Mouse (Mus musculus) erythroblast, adult 5-6 weeks (primary cell): ENCODE measurements around the gene Cyp27a1. TPM values are rescaled to one million over a fixed set of nuclear protein-coding genes. Genes with fewer than 3 reads are reported as not detected.

Experiments used
- ATAC-seq: replicated peaks from 2 replicates; pipeline ENCODE4 v1.8.0; 2016; ENCODE audit warnings: moderate number of reproducible peaks, mild to moderate bottlenecking, moderate TSS enrichment, inconsistent platforms; ENCODE audit not compliant: poor library complexity, low FRiP score, severe bottlenecking
- total RNA-seq, 2 experiments: library from RNA; stranded (forward) in 1 of 2; stranded (reverse) in 1 of 2; fragments of 150-400 nt in 1 of 2; fragments of 200-764, 138-1000 nt in 1 of 2; gene quantifications; 2 replicates each; pipeline versions ENCODE4 v1.2.3 to v1.2.4; 2015 to 2017; ENCODE audit warnings: low replicate concordance in 2 of 2

Gene Cyp27a1
- total RNA-seq, 2 experiments from 2014 or later, result 5.1 to 16.7 TPM

DNA sequence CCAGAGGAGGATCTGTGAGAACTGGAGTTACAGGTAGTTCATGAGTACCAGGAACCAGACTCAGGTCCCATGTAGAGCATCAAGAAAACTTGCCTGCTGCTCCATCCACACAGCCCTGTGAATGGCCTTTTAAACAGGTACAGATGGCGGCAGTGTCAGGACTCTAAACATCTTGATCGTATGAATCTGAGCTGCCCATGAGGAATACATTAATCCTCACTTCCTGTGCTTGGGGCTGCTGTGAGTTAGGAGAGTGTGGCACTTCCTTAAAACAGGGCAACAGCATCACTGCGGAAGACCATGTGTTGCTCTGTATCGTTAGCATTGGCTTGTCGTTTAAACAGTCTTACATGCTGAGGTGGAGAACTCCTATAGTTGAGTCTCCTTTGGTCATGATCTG, 2.1 kb downstream of the Cyp27a1 start:
- ATAC-seq, result no peak

DNA sequence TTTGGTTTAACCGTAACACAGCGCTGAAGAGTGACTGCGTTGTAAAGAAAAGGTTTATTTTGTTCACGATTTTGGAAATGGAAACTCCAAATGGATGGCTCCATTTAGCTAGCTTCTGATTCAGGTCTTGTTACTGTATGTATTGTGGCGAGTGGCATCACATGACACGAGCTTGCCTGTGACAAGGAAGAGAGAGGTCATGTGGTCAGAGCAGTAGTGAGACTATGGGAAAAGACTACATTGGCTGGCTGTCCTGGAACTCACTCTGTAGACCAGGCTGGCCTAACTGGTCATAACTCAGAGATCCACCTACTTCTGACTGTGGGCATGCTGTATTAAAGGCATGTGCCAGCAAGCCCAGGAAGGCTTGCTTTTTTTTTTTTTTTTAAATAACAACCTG, 2.5 kb downstream of the Cyp27a1 start:
- no peak for ATAC-seq

DNA sequence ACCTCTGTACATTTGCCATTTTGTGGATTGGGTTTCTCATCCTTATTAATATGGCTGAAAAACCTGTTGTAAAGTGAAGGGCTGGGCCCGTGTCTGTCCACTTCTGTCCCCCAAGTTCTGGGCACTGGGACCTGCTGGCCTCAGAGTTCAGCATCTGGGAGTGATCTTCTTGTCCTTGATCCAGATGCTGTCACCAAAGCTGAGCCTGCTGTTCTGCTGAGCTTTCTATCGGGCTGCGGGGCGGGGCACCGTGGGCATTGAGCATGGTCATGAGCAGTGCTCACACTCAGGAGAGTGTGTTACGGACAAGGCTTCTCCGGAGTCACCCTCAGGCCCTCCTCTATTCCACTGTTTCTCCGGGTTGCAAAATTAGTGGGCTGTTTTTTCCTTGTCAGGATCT, 4.7 kb downstream of the Cyp27a1 start:
- no peak for ATAC-seq

DNA sequence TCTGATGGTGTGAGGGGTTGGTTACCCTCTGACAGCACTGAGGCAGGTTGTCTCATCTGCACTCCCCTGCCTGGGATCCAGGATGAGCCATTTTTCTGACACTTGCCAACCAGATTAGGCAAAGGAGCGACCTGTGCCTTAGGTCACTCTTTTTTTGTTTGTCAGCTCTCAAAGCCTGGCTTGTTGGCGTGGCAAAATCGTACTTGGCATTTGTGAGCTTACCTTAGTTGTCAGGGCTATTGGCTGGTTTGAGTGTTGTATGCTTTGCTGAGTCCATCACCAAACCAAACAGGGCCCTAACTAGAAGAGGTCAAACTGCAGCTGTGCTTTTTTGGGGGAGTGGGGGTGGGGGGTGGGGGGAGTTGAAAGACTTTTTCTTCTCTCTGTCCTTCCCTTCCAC, 5.9 kb downstream of the Cyp27a1 start:
- no peak for ATAC-seq

- ATAC-seq, result no peak
Measured at GRCm38 (mm10) chr1:74721657-74722056, 8.3 kb downstream of the Cyp27a1 start.

- ATAC-seq, result no peak
Measured at GRCm38 (mm10) chr1:74723748-74724147, 10.4 kb downstream of the Cyp27a1 start.

DNA sequence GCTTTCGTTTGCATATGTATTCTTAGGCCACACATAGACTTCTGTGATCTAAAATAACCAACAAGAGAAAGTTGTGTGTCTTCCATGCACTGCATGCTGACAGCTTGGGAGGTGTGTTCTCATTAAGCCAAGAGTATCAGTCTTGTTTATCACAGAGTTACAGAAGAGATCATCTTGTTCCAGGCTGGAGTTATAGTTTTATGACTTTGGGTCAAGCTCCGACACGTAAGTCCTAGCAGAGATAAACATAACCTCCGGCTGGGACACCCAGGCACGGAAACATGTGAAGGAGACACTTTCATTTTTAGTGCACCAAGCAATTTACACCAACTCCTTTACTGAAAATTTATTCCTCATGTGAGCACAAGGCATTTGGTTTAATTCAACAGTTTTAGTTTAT, 12.7 kb downstream of the Cyp27a1 start:
- ATAC-seq, result no peak

- ATAC-seq, result no peak
Measured at GRCm38 (mm10) chr1:74726674-74727073, 13.3 kb downstream of the Cyp27a1 start.

DNA sequence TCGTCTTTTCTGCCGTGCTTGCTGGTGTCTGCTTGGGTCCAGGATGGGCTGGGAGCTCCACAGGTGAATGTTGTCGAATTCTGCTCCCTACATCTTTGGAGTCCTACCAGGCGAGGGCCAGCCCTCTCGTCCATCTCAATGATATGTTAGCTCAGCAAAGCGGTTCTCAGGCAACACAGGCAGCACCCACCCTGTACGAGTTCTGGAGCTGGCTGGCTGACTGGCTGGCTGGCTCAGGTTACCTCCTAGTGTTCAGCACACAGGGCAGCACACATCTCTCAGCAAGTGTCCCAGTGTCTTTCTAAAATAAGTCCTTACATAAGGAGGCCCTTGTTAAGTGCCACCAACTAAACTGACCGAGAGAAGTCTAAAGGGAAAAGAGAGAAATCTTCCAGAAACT, 15.1 kb downstream of the Cyp27a1 start:
- ATAC-seq, result no peak

GRCm38 (mm10) chr1:74736977-74737376, 23.6 kb downstream of the Cyp27a1 start:
- no peak for ATAC-seq

GRCm38 (mm10) chr1:74737500-74737899, 24.1 kb downstream of the Cyp27a1 start:
- ATAC-seq, result no peak

GRCm38 (mm10) chr1:74740846-74741245, 27.5 kb downstream of the Cyp27a1 start:
- ATAC-seq, result no peak

DNA sequence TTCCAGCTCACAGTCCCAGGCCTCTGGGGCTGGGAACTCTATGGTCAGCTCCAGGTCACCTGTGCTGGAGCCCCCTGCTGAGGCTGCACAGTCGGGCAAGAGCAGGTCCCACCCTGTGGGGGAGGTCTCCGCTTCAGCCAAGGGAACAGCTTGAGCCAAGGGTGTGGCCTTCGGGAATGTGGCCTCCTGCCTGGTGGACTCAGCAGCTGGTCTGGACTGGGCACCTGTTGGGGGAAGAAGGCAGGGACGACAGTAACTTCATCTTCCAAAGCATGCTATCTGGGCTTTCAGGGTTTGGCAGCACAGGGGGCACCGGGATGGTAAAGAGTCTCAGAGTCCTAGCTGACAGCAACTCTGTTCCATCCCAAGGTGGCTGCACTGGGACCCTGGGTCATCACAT, 34.0 kb downstream of the Cyp27a1 start:
- ATAC-seq, result no peak

GRCm38 (mm10) chr1:74748643-74749271, 35.4 kb downstream of the Cyp27a1 start, which contains the start of gene Prkag3:
Gene Prkag3 (minus strand): TSS chr1:74749221.
- no peak for ATAC-seq

- no peak for ATAC-seq
Measured at GRCm38 (mm10) chr1:74749301-74749700, 35.9 kb downstream of the Cyp27a1 start.

DNA sequence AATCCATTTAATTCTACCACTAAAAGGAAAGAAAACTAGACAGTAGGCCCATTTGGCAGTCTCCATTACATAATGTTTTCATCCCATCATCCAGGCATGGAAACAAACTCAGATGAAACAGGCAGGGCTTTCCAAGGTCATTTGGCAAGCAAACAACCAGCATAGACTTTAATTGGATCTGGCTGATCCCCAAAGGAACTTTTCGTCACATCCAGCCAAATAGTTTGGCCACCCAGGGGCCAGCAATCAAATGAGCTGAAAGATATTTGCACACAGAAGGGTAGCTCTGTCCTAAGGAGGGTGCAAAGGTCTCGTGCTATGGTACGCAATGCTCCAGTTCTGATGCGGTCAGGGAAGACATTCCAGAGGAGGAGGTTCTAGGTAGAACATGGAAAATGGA, 37.3 kb downstream of the Cyp27a1 start:
- no peak for ATAC-seq

GRCm38 (mm10) chr1:74752150-74752549, 38.8 kb downstream of the Cyp27a1 start:
- no peak for ATAC-seq

DNA sequence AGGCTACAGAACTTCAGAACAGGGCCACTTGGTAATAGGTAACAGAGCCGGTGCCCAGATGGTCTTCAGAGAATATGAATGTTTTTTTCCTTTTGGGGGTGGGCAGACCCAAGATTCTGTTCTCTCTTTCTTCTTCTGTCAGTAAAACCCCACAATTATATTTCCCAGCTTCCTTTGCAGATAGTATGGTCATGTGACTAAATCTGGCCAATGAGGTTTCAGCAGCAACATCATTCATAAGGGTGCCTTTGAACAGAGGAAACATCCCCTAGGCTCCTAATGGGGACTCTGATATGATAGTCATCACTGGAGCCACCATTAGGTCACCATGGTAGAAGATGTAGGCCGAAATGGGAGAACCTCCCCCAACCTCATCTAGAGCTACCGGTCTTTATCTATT, 39.5 kb downstream of the Cyp27a1 start:
- no peak for ATAC-seq

GRCm38 (mm10) chr1:74753266-74753974, 40.0 kb downstream of the Cyp27a1 start:
- no peak for ATAC-seq

DNA sequence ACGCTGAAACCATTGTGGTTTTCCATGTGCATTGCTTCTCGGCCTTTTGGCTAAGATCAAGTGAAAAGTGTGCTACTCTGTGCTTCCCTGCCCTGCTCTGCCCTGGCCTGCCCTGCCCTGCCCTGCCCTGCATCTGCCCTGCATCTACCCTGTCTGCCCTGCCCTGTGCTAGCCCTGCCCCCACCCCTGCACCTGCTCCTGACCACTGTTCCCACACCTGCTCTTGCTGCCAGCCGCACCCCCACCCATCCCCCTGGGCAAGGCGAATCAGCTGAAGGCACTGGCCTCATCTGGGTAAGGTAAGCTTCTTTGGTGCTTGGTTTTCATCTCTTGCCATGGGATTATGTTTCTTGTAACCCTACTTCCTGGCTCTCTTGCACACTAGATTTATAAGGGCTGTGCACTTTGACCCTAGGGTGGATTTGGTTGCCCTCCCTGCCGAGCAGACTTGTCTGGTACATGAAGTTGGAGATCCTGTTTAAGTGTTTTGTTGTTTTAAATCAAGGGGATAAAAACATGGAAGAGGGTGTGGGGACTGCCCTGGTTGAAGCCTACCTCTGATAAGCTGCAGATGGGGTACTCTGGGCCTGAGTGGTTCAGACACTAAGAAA, 40.9 kb downstream of the Cyp27a1 start:
- ATAC-seq, result no peak

GRCm38 (mm10) chr1:74759773-74760172, 46.4 kb downstream of the Cyp27a1 start:
- ATAC-seq, result no peak
